Mouse (Mus musculus) frontal cortex, postnatal 36 days (tissue): ENCODE data around the gene Kcnq5.

Source experiments
- DNase-seq, 2 experiments: peaks; one replicate each; pipeline ENCODE4 v3.0.0; 2022; ENCODE audit warnings: low spot score in 2 of 2

The Kcnq5 gene

DNA sequence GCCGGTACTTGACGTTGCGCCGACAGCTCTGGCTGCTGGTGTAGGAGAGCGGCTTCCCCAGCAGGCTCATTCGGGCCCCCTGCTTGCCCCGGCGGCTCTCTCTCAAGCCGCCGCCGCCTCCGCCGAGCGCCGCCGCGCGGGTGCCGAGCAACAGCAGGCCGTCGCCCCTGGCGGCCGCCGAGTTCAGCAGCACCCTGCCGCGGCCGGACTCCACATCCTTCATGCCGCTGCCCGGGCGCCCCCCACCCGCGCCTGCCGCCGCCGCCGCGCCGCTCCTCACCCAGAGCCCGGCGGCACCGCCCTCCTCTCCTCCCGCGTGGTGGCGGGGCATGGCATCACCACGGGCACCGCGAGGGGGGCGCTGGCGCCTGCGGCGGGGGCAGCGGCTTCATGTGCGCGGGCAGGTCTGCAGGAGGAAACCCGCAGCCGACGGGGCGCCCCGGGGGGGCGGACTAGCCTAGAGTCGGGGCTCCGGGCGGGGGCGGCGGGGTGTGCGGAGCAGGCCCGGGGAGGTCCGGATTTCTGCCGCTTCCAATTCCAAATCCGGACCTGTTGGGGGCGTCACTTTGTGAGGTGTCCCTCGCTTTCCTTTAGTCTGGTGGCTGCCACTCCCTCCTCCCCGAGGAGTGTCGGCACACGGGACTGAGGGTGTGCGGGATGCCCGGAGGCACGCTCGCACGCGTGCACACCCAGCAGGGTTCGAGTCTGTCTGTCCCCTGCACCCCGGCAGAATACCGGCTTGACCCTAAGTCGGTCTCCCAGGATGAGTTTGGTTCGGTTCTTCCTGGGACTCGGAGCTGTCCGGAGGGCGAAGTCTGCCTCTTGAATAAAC is at the start of gene Kcnq5:
Kcnq5 (minus strand) TSS at position 692 of the 832 bp plus-strand sequence.
- DNase-seq: peak; percentile 69 to 70

DNA sequence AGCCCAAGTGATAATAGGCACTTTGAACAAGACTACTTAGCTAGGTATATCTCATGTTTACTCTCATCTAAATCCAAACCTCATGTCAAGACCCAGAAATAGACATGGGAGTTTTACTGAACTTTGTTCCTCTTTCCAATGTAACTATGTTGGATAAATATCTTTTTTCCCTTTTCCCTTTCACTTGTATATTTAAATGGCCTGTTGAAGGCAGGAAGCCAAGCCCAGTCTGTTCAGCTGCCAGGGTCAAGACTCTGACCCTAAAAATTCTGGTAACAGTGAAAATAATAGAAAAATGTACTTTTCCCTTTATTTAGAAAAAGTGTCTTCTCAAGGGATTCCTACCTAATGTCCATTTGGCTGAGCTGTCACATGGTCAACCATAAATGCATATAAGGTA is 18.0 kb upstream of the Kcnq5 start:
- no peak for DNase-seq

DNA sequence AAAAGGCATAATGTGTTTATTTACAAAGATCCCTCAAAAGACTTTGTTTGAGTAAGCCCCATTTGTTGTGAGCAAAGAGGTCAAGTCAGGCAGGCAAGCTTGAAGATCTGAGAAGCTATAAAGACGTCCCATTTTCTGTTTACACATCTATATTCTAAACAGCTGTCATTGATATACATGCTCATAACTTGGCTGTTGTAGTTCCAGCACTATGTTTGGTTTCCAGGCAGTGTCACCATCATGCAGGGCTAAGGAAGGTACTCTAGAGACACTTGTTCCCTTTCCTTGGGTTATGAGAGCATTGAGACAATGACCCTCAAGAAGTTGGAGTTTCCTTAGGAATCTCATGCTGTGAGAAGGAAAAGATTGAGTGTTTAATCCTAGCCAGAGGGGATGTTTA is 17.6 kb upstream of the Kcnq5 start:
- no peak for DNase-seq

DNA sequence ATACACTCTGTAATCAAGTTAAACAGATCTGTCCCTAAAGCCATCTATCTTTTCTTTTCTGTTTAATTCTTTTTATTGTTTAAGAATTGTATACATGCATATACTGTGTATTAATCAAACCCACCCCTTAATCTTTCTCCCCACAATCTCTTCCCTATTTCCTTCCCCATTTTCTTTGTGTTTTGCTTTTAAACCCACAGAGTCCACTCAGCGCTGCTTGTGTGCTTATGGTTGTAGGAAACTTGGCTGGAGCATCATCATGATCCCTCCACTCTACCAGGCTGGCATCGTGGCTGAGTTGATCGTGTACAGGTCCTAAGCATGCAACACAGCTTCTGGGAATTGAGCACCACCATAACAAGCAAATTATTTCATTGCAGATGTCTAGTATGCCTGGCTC is 12.3 kb upstream of the Kcnq5 start:
- no peak for DNase-seq

DNA sequence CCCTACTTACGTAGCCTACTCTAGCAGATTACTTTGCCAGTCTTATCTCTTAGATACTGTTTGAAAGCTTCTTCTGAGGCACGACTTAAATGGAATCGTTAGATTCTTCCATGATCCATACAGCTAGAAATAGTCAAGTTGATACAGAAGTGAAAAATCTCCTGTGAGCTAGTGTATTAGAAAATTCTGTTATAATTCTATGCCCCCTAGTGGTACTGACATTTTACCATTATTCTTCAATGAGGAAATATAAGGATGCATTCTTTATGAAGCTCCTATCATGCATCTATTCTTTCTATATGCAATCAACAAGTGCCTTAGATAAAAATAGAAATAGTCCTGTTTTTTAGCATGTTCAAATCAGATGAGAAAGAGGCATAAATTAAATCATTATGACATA is 5.4 kb upstream of the Kcnq5 start:
- no peak for DNase-seq

DNA sequence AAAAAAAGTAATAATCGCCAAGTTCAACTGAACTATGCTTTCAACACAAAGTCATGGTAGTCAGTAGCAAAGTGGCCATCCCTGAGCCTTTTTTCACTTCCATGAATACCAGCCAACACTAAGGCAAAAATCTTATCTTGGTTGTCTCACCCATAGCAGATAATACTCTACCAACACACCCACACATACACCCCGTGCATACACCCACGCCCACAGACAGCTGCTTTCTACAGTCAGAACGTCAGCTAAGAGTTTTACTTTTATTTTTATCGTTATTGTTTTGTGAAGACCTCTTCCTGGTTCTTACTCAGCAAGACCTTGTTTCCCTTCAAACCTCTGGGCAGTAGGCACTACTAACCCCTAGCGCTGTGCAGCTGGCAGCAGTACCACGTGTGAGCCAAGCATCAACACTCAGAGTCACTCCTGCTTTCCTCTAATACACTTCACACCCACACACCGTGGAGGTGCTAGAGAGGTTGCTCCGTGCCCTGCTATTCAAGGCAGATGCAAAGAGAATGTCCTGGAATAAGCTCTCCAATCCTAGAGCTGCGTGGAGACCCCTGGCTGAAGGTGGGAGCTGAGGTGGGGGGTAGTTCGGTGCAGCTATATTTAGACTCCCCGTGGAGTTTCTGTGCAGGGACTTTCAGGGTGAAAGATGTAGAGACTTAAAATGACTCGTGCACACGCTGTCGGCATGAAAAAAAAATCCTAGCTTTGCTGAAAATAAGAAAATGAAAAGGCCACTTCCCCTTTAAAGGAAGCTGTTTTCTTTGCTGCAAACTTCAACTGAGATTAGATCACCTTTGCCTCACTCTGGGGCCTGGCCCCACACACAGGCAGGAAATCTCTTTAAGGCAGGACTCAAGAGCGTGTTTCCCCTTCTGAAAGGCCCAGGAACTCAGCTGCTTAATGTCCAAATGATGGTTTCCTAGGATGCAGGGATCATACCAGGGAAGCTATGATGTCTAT is 1.4 kb upstream of the Kcnq5 start:
- DNase-seq: peak; percentile 48 to 65

DNA sequence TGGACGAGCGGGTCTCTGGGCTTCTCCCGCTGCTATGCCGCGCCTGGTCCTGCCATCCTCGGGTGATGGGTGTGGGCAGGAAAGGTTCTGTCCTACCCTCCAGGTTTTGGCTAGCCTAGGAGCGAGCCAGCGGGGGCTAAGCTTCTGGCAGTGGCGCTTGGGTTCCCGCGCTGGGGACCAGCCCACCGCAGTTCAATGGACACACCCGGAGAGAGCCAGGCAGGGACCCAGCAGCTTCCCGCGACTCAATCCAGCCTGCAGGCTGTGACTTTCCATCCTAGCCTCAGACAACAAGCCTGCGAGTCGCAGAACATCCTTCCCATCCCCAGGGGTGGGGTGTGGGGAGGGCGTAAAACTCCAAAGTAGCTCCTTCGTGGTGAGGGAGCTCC is 335 bp upstream of the Kcnq5 start:
- DNase-seq: peak; percentile 58 to 59

DNA sequence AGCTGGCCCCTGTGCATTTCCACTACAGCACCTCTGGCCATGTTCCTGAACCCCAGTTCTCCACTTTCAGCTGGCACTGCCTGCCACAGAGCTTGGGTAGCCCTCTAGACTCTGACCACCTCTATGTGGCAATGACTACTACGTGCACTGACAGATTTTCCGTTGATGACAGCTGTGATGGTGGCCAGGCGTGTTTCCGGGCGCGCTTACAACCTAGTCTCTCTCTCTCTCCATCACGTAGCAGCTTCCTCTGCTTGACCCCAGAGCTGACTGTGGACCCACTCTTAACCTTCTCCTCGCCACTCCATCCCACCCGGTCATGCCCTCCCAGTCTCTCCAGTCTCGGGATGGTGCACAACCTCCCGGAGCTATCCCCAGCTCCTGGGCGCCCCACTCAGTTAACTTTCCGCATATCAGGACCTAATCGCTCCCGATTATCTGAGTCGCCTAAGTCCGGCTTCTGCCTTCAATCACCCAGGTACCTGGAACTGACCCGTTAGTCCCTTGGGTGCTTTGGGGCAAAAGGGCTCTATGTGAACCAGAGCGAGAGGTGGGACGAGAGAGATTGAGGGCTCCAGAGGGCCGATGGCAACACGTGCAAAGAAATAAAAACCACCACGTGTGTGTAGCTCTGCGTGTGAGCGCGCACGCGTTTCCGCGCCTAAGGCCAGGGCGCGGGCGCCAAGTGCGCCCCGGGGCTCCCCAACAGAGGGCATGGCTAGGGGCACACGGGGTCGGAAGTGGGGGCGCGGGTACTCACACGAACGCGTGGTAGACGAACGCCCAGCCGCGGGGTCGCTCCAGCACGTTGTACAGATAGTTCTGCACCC is 1.1 kb downstream of the Kcnq5 start:
- peak; percentile 58 for DNase-seq

DNA sequence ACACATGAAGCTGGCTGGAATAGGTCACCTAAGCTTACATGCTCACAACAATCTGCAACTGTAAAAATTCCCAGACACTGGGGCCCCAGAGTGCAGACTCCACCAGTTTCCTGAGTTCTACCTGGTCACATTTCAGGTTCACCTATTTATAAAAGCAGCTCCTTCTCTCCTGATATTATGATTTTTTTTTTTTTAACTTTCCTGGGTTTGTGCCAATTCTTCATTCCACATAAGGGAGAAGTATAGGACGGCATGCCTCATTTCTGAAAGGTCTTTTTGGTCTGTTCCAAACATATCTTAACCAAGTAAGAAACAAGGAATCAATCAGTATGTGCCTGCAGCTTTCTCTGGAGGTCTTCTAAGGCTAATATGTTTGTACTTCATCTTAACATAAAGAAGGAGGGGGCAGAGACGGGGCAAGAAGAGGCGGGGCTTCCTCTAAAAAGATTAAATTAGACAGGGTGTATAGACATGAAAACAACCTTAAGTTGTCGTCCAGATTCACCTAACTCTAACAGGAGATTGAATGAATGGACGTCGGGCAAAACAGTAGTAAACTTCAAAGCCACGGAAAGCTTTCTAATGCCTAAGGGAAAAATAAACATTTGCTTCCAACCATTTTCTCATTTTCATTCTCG is 2.0 kb downstream of the Kcnq5 start:
- DNase-seq: no peak

DNA sequence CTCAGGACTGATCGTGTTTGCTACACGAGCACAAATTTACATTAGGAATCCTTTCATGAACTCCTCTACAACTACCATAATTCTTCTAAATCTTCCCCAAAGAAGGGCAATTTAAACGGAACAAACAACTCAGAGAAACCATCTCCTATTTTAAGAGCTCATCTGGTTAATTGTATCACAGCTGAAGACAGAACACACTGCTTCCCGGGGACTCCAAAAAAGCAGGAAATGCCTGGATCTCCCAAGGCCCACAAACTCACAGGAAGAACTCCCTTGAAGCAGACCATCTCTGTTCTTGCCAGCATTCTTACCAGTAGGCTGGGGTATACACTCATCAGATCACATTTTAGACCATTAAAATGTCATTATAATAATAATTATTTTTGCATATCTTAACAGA is 3.7 kb downstream of the Kcnq5 start:
- DNase-seq: no peak

DNA sequence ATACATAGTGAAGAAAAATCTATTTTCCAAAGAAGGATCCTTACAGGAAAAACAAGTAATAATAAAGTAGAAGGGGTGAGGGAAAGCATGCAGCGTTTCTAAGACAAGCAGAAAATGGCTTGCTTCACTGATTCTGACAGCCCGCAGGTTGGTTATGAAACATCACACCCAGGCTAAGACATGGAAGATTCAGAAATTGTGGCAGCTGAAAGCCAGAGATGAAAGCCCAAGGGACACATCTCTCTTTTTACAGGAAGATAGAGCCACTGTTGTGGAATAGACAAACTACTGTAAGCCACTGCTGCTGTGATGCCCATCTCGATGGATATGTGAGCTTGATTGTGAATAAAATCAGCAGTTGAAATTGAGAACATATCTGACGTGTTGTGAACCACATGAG is 20.9 kb downstream of the Kcnq5 start:
- DNase-seq: peak in 1 of 2 experiments; percentile 36

DNA sequence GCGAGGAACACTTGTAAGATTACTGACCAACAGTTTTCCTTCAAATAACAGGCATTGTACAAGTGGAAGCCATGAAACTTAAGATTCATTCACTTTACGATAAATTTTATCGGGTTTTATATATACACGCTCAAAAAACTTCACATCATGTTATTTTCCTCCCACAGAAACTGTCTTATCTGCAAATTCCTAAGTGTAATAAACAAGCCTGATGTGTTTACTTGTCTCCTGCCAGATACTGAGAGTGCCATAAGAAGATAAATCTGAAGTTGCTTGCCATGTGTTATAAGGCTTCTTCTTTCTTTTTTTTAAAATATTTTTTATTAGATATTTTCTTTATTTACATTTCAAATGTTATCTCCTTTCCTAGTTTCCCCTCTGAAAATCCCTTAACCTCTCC is 34.6 kb downstream of the Kcnq5 start:
- DNase-seq: no peak

DNA sequence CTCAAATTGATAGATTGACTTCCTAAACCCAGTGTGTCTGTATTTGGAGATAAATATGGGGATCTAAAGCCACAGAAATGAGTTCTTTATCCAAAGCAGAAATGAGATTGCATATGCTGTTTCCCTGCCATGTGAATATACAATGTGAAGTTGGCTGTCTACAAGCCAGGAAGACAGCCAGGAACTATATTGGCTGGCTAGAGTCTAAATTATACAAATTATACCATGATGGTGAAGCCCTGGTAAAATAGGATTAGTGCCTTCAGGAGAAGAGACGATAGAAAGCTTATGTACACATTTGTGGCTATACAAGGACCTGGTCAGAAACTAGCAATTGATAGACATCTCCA is 38.5 kb downstream of the Kcnq5 start:
- DNase-seq: no peak

DNA sequence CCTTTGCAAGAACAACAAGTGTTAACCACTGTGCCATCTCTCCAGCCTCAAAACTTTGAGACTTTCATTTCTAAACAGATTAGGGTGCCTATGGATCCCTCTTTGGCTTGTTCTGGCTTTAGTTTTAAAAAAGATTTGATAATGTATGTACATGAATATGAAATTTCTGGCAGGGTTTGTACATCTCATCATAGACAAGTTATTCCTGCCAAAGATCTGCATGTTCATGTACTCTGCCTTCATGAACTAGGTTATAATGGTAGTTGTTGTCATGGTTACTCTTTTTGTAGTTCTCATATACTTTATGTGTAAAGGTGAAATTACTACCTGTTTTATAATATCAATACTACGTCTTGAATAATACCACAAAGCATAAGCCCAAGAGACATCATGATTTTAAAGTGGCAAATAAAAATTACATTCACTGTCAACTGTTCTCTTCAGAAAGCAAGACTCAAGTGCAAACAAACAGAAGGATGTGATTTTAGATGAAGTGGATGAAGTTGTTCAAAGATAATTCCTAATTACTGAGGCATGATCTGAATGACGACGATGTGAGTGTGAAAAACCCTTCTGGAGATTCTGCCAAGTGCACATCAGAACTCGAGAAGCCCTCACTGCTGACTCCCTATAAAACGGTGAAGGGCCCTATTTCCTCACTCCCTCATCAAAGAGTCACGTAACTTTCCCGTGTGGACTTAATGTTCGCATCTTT is 39.0 kb downstream of the Kcnq5 start:
- no peak for DNase-seq

DNA sequence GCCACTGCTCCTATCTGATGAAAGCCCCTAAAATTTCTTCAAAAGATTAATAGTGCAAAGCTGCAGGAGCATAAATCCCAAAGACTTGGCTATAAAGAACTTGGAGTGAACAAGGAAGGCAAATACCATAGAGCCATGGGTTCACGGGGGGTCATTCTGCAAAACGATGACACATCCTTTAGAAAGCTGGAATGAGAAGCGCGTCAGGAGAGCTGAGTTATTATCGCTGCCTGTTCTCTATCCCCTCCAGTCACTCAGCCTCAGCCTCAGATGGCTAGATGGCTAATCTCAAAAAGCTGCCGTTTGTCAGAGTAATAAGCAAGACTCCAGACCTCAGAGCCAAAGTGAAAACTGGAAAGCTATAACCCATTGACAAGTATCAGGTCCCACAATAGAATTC is 42.5 kb downstream of the Kcnq5 start:
- no peak for DNase-seq

DNA sequence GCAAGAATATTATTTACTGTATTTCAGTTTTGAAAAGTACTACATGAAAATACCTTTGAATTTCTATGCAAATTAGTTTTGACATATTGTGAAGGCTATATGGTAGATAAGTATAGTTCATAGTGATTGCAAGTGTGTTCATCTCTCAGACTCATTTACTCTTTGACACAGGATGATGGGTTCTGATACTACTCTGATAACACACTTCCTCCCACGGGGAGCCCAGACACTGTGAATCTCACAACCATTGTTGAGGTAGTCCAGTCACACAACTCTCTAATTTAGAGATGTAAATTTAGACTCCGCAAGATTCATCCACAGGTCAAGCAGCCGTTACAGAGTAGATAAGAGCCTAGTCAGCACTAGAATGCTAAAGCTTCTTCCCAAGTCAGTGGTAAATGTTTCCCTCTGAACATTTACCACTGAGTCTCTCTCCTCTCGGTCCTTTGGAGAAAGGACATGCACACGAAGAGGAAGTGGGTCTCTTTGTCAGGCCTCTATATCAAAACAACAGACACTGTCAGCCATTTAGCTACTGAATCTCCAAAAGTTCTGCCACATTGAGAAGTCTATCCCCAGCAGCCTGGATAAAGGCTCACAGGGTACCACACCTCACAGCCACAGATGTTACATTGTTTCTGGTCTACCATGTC is 65.5 kb downstream of the Kcnq5 start:
- DNase-seq: no peak

DNA sequence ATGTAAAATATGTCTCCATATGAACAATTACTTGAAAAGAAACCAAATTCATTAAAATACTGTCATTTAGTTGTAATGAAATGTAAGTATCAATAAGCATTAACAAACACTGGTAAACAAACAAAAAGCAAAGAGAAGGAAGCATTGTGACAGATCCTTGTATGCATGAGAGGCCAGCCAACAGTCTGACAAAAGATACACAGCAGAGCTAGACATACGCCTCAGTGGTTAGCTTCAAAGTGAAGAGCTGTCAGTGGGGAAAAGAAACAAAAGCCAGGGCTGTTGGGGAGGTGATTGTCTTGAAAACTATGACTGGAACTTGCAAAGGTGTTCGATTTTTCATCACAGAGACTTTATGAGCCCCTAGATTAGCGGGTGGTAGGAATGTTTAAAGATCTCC is 78.0 kb downstream of the Kcnq5 start:
- DNase-seq: no peak

DNA sequence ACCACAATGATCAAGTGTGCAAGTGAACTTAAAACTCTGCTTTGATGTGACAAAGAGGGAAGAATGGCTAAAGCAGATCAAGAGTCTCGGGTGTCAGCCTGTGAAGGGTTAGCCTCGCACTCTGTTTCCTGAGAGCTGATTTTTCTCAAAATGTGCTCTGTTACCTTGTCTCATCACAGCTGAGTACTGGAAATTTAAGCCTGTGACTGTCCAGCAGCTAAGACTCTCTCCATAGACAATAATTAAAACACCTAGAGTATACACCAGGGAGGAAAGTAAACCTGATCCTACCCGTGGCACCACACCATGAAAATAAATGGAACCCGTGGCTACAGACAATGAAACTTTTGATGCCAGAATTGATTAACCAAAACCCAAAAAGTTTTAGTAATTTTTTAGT is 90.9 kb downstream of the Kcnq5 start:
- no peak for DNase-seq

DNA sequence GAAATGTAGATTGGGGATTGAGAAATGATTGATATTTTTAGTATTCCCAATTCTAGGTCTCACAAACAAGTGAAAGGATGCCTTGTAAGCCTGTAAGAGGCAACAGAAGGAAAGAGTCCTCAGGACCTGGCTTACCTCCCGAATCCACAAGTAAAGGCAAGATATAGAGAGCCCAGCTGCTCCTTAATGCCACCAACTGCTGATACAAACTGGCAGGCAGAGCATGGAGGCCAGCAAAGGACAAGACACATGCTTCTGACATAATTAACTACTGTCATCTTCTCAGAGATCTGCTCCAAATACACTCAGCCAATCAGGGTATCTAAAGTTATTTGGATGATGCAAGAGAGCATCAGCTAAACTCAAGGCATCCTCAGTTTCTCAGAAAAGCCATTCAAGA is 93.3 kb downstream of the Kcnq5 start:
- DNase-seq: no peak

DNA sequence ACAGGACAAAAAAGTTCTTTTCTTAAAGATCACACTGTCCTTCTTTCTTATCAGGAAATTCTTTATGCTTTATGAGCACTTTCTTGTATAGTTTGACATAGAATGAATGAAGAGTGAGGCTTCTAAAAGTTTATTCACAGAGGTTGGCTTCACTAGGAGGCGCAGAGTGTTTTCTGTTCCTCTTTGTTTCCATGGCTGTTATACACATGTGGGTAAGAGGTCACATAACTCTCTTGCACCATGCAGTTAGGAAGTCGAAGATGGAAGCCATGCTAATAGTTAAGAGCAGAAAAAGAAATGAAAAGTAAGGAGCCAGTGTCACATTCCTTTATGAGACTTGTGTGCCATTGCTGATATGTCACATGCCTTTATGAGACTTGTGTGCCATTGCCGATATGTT is 105.3 kb downstream of the Kcnq5 start:
- DNase-seq: no peak
